Mouse (Mus musculus) testis, adult 2 months (tissue): ENCODE data around the gene Dnajb9. TPM values are rescaled to one million over a fixed set of nuclear protein-coding genes. Genes with fewer than 3 reads are reported as not detected.

Experiments used
- H3K27ac ChIP-seq: fragments of 200-500 bp; 2 replicates; pipeline ENCODE4 v1.5.1; 2012; ENCODE audit warnings: low read depth, low read length; ENCODE audit not compliant: control insufficient read depth, insufficient read depth
- H3K27me3 ChIP-seq: fragments of 200-500 bp; 2 replicates; pipeline ENCODE4 v1.6.1; 2012; ENCODE audit warnings: mild to moderate bottlenecking, low read length, moderate library complexity; ENCODE audit not compliant: control insufficient read depth, insufficient read depth
- H3K36me3 ChIP-seq: fragments of 200-500 bp; 2 replicates; pipeline ENCODE4 v1.6.1; 2012; ENCODE audit warnings: mild to moderate bottlenecking, low read length; ENCODE audit not compliant: control insufficient read depth, insufficient read depth
- H3K4me1 ChIP-seq: fragments of 200-500 bp; 2 replicates; pipeline ENCODE4 v1.6.1; 2012; ENCODE audit warnings: low read length; ENCODE audit not compliant: control insufficient read depth, insufficient read depth
- H3K4me3 ChIP-seq: fragments of 200-500 bp; 2 replicates; pipeline ENCODE4 v1.5.1; 2012; ENCODE audit warnings: low read depth, mild to moderate bottlenecking, low read length, moderate library complexity, mixed read lengths; ENCODE audit not compliant: control insufficient read depth
- CTCF ChIP-seq: fragments of 200-500 bp; IDR thresholded peaks from 2 replicates; pipeline ENCODE4 v1.5.1; 2012; ENCODE audit warnings: low read depth, mild to moderate bottlenecking, inconsistent platforms, low read length, moderate library complexity; ENCODE audit not compliant: control insufficient read depth, insufficient read depth, insufficient replicate concordance
- POLR2A ChIP-seq: fragments of 200-500 bp; IDR thresholded peaks from 2 replicates; pipeline ENCODE4 v1.6.1; 2012; ENCODE audit warnings: low read depth, mild to moderate bottlenecking, inconsistent platforms, low read length, moderate library complexity; ENCODE audit not compliant: control insufficient read depth
- polyA plus RNA-seq: library from polyadenylated mRNA; depleted of rRNA; stranded (reverse); fragments of >200 nt; gene quantifications from 2 replicates; pipeline ENCODE4 v1.2.3, GENCODE M21; 2012; rRNA removed

Dnajb9 gene
- polyA plus RNA-seq, 1 experiment = 23.8 TPM

DNA sequence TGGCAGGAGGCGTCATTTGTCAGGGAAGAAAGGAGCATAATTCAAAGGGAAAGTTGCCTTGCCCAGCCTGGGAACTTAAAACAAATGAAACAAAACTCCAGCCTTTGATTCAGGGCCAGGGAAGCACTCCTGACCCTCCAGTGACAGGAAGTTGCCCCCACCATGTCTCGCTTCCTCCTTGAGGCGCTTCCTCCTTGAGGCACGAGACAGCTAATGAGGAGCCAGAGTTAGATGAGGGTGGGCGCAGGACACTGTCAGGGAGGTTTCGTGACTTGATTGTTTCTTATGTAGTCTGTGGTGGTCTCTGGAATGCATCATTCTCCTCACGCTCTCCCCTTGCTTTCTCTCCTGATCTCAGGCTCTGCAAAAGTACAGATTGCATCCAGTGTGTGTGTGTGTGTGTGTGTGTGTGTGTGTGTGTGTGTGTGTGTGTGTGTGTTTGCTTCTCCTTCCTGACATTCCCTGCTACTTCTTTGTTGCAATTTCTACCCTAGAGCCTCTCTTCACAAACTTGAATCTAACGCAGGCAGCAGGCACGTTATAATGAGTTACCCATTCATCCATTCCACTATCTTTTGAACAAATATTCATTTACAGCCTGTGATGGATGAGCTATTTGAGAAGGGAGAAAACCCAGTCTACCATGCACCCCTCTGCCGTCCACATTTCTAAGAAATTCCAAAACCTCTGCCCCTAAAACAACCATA lies 33.6 kb downstream of the Dnajb9 start:
- H3K4me1 ChIP-seq = no peaks in the 10 kb centered on the region
- no peak overlapping the region for H3K27ac ChIP-seq
- no peak overlapping the region for H3K4me3 ChIP-seq
- H3K36me3 ChIP-seq = no peaks in the 10 kb centered on the region
- no peaks in the 10 kb centered on the region for H3K27me3 ChIP-seq
- TF ChIP-seq CTCF (no peak), POLR2A (no peak)

- Histone ChIP-seq H3K36me3 (no peaks in the 10 kb centered on the region), H3K4me3 (no peak overlapping the region), H3K27me3 (no peaks in the 10 kb centered on the region), H3K4me1 (no peaks in the 10 kb centered on the region), H3K27ac (no peak overlapping the region)
- TF ChIP-seq POLR2A = no peak
- TF ChIP-seq CTCF = no peak
Measured at GRCm38 (mm10) chr12:44166949-44167348, 43.2 kb downstream of the Dnajb9 start.

GRCm38 (mm10) chr12:44159349-44159748 lies 50.8 kb downstream of the Dnajb9 start:
- Histone ChIP-seq H3K4me1 (no peaks in the 10 kb centered on the region), H3K27ac (no peak overlapping the region), H3K36me3 (no peaks in the 10 kb centered on the region), H3K4me3 (no peak overlapping the region), H3K27me3 (no peaks in the 10 kb centered on the region)
- no peak for TF ChIP-seq CTCF
- no peak for TF ChIP-seq POLR2A

Other genes starting within 250 kb of the Dnajb9 start
- 22.1 and 26.0 TPM in 2 replicates for gene Pnpla8, start 11.0 kb upstream of the Dnajb9 start, polyA plus RNA-seq
- gene Nrcam, start 118.6 kb upstream of the Dnajb9 start, polyA plus RNA-seq = 0.53 and 0.94 TPM in 2 replicates